Mouse (Mus musculus): ENCODE measurements around the gene Mpst. TPM values are rescaled to one million over a fixed set of nuclear protein-coding genes. Genes with fewer than 3 reads are reported as not detected.

Gene Mpst
- polyA plus RNA-seq, 1 experiment from 2014 or later, result 5.1 TPM

DNA sequence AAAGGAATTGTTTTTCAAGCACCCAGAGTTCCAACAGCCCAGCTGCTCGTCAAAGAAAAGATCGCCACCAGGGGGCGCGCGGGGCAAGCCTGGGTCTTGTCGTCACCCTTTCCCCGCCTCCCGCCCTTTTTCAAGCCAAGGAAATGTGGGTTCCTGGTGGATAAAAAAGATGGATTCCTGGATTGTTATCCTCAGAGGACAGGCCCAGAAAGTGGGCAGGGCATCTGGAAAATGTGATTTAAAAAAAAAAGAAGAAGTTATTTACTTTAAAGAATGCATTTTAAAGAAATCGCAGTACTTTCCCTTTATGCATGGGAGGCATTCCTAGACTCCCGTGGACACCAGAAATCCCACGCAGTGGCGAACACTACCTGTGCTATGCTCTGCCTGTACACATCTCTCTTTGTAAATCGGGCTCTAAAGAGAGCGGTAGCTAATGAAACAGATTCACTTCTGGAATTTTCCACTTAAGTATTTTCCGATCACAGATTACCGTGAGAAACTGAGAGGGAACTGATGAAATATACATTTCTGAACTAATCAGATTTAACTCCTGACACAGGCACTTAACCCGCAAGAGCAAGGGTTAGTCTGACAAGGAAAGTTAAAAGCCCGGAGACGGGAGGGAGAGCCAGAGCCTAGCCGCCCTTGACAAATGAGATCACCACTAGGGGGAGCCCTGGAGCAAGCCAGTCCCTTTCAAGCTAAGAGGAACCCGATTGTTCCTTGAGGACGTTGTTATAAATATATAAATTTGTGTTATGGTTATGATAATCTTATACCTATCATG is 41.7 kb downstream of the Mpst start:
- no peaks in the 10 kb centered on the region for H3K9me3 ChIP-seq (ENCODE audit: control insufficient read depth, low read length)
- no peaks in the 10 kb centered on the region for H3K27me3 ChIP-seq (replicated peaks; ENCODE audit: control insufficient read depth, insufficient read depth, low read length)
- peak overlapping the region; percentile 31 for H3K4me3 ChIP-seq (ENCODE audit: low read depth, low read length)
- H3K27ac ChIP-seq (ENCODE audit: low read depth, low read length), result no peak overlapping the region; the same call in 1 of the 2 replicates
- no peaks in the 10 kb centered on the region for H3K36me3 ChIP-seq (ENCODE audit: control insufficient read depth, insufficient read depth, low read length)
- H3K4me1 ChIP-seq (replicated peaks; ENCODE audit: control insufficient read depth, insufficient read depth, low read length), result peaks cover 19% of the 10 kb centered on the region
- ATAC-seq (replicated peaks; ENCODE audit: low FRiP score), result no peak
- H3K9ac ChIP-seq (ENCODE audit: low read depth, low read length), result peak overlapping the region; percentile 30
- peak overlapping the region; percentile 60 for H3K4me2 ChIP-seq
- DNase-seq (ENCODE audit: low spot score), result peak; percentile 93
- WGBS, result 1% methylated on average over 22 of the region's 22 CpGs

DNA sequence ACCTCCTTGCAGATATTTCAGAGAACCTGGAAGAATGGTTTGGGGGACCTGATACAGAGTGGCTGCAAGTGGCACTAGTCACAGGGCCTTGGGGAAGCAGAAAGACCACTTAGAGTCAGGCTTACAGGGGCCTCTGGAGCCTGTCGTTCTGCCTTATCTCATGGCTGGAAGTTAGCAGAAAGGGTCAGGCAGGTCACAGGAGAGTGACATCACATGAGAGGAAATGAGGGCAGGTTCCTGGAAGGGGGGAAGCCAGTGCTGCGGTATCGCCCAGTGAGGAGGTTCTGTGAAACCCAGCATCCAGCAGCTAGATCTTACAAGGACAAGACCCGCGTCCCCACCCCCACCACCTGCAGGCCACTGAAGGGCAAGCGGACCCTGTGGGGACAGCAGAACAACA is 42.9 kb downstream of the Mpst start:
- Histone ChIP-seq H3K9me3 (ENCODE audit: control insufficient read depth, low read length) (no peaks in the 10 kb centered on the region), H3K27me3 (replicated peaks; ENCODE audit: control insufficient read depth, insufficient read depth, low read length) (no peaks in the 10 kb centered on the region), H3K9ac (ENCODE audit: low read depth, low read length) (no peak overlapping the region), H3K4me2 (no peak overlapping the region), H3K4me1 (replicated peaks; ENCODE audit: control insufficient read depth, insufficient read depth, low read length) (peaks cover 19% of the 10 kb centered on the region), H3K27ac (ENCODE audit: low read depth, low read length) (peak overlapping the region; percentile 56), H3K4me3 (ENCODE audit: low read depth, low read length) (no peak overlapping the region), H3K36me3 (ENCODE audit: control insufficient read depth, insufficient read depth, low read length) (no peaks in the 10 kb centered on the region)
- WGBS, result 39% methylated on average over 6 of the region's 6 CpGs
- no peak for DNase-seq (ENCODE audit: low spot score)
- no peak for ATAC-seq (replicated peaks; ENCODE audit: low FRiP score)

DNA sequence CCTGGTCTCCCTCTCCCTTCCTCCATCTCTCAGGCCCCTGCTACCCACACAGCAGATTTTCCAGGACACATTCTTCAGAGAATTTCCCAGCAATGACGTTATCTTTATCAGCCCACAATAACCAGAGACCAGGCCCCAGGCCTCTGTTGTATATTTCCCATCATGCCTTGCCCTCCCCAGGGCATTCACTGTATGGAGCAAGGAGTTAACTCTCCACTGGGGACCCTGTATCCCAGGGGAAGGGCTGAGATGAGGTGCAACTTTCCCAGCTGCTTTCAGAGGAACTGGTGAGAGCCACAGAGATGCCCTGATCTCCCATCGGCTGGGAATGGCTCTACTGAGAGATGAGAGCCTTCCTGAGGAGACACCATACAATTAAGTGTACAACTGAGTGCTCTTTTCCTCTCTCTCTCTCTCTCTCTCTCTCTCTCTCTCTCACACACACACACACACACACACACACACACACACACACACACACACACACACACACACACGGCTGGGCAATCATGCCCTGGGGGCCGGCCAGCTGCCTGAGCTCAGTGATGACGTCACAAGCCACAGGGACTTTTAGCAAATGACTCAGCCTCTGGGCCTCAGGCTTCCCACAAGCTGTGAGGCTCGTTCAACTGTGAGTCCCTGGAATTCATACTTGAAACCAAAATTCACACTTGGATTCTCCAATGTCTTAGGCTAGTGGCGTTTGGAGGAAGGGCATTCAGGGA is 43.6 kb downstream of the Mpst start:
- ATAC-seq (replicated peaks; ENCODE audit: low FRiP score) (no peak), DNase-seq (ENCODE audit: low spot score) (peak; percentile 44)
- Histone ChIP-seq H3K36me3 (ENCODE audit: control insufficient read depth, insufficient read depth, low read length) (no peaks in the 10 kb centered on the region), H3K4me1 (replicated peaks; ENCODE audit: control insufficient read depth, insufficient read depth, low read length) (peaks cover 19% of the 10 kb centered on the region), H3K27me3 (replicated peaks; ENCODE audit: control insufficient read depth, insufficient read depth, low read length) (0 out of 2 replicates have a peak, but pooled peaks cover 2% of the 10 kb centered on the region), H3K4me3 (ENCODE audit: low read depth, low read length) (no peak overlapping the region), H3K27ac (ENCODE audit: low read depth, low read length) (peak overlapping the region; percentile 56), H3K4me2 (no peak overlapping the region; the same call in 1 of the 2 replicates), H3K9ac (ENCODE audit: low read depth, low read length) (no peak overlapping the region), H3K9me3 (ENCODE audit: control insufficient read depth, low read length) (no peaks in the 10 kb centered on the region)
- 26% methylated on average over 7 of the region's 7 CpGs for WGBS

DNA sequence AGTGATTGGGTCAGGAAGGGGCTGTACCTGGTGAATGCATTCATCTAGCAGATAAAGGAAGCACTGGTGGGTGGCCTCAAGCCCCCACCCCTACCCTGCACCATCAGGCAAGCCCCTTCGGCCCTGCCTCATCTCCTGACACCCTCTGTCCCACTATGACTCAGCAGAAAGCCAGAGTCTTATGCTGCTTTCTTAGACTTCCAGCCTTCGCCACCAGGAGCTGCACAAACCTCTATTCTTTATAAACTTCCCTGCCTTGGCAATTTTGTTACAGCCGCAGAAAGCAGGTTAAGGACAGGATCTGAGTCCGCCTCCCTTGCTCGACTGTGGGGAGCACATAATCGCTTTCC is 44.2 kb downstream of the Mpst start:
- Histone ChIP-seq H3K4me3 (ENCODE audit: low read depth, low read length) (no peak overlapping the region), H3K9ac (ENCODE audit: low read depth, low read length) (no peak overlapping the region), H3K27ac (ENCODE audit: low read depth, low read length) (peak overlapping the region; percentile 33), H3K9me3 (ENCODE audit: control insufficient read depth, low read length) (no peaks in the 10 kb centered on the region), H3K4me2 (no peak overlapping the region), H3K36me3 (ENCODE audit: control insufficient read depth, insufficient read depth, low read length) (no peaks in the 10 kb centered on the region), H3K4me1 (replicated peaks; ENCODE audit: control insufficient read depth, insufficient read depth, low read length) (peaks cover 19% of the 10 kb centered on the region), H3K27me3 (replicated peaks; ENCODE audit: control insufficient read depth, insufficient read depth, low read length) (0 out of 2 replicates have a peak, but pooled peaks cover 4% of the 10 kb centered on the region)
- no peak for DNase-seq (ENCODE audit: low spot score)
- WGBS, result 82% methylated on average over 6 of the region's 6 CpGs
- ATAC-seq (replicated peaks; ENCODE audit: low FRiP score), result no peak

DNA sequence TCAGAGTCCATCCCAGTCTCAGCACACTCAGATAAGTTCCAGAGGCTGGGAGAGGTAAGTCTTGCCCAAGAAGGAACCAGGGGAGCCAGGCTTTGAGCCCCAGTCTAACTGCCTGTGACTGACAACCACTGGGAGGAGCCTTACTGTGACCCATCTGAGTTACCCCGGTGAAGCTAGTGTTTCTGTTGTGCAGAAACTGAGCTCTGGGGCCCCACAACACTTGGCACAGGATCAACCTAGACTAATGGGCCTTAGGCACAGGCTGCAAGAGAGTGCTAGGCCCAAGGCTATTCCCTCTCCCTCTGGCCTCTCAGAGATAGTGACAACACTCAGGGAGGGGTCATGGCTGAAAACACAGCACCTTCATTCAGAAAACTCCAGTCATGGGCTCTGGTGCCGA is 45.0 kb downstream of the Mpst start:
- WGBS, result 76% methylated on average over 2 of the region's 2 CpGs
- DNase-seq (ENCODE audit: low spot score) (no peak), ATAC-seq (replicated peaks; ENCODE audit: low FRiP score) (no peak)
- Histone ChIP-seq H3K27ac (ENCODE audit: low read depth, low read length) (no peak overlapping the region), H3K4me3 (ENCODE audit: low read depth, low read length) (no peak overlapping the region), H3K4me1 (replicated peaks; ENCODE audit: control insufficient read depth, insufficient read depth, low read length) (peaks cover 19% of the 10 kb centered on the region), H3K9me3 (ENCODE audit: control insufficient read depth, low read length) (no peaks in the 10 kb centered on the region), H3K27me3 (replicated peaks; ENCODE audit: control insufficient read depth, insufficient read depth, low read length) (0 out of 2 replicates have a peak, but pooled peaks cover 4% of the 10 kb centered on the region), H3K4me2 (no peak overlapping the region), H3K36me3 (ENCODE audit: control insufficient read depth, insufficient read depth, low read length) (no peaks in the 10 kb centered on the region), H3K9ac (ENCODE audit: low read depth, low read length) (no peak overlapping the region)

DNA sequence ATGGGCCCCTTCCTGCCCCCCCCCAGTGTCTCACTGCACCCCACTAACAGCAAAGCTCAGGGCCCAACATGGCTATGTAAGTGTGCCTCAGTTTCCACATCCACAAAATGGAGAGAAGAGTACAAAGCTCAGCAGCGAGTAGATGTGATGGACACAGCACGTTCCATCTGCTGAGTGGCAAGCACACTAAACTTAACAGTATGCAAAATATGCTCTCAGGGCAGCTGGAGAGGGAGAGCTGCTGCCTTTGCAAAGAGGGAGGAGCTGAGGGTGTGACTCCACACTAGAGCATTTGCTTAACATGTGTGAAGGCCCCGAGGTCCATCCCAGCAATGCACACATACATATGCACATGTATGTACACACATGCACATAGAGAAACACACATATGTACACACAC is 46.7 kb downstream of the Mpst start:
- H3K4me1 ChIP-seq (replicated peaks; ENCODE audit: control insufficient read depth, insufficient read depth, low read length), result peaks cover 19% of the 10 kb centered on the region
- H3K9me3 ChIP-seq (ENCODE audit: control insufficient read depth, low read length), result no peaks in the 10 kb centered on the region
- DNase-seq (ENCODE audit: low spot score) (no peak), ATAC-seq (replicated peaks; ENCODE audit: low FRiP score) (no peak)
- no peak overlapping the region for H3K4me3 ChIP-seq (ENCODE audit: low read depth, low read length)
- H3K36me3 ChIP-seq (ENCODE audit: control insufficient read depth, insufficient read depth, low read length), result no peaks in the 10 kb centered on the region
- no peak overlapping the region for H3K9ac ChIP-seq (ENCODE audit: low read depth, low read length)
- H3K4me2 ChIP-seq, result no peak overlapping the region
- 82% methylated on average over 3 of the region's 3 CpGs for whole genome bisulfite sequencing
- no peak overlapping the region for H3K27ac ChIP-seq (ENCODE audit: low read depth, low read length)
- H3K27me3 ChIP-seq (replicated peaks; ENCODE audit: control insufficient read depth, insufficient read depth, low read length), result 0 out of 2 replicates have a peak, but pooled peaks cover 4% of the 10 kb centered on the region

DNA sequence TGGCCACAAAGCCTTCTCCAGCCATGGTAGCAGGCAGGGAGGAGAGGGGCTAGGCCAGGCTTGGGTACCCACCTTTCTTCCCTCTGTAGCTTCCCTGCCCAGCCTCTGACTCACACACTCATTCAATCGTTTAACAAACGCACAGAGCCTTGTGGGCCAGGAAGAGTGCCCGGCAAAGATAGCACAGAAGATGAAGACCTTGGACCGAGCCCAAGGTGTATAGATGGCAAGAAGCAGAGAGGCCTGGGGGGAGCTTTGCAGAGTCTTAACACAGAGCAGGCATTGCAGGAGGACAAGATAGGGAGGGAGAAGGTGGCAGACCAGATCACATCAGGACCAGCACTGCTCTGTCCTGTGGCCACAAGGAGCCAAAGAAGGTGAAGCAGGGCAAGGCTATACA is 49.0 kb downstream of the Mpst start:
- Histone ChIP-seq H3K4me1 (replicated peaks; ENCODE audit: control insufficient read depth, insufficient read depth, low read length) (peaks cover 4% of the 10 kb centered on the region), H3K27ac (ENCODE audit: low read depth, low read length) (no peak overlapping the region), H3K4me2 (no peak overlapping the region), H3K9ac (ENCODE audit: low read depth, low read length) (no peak overlapping the region), H3K27me3 (replicated peaks; ENCODE audit: control insufficient read depth, insufficient read depth, low read length) (0 out of 2 replicates have a peak, but pooled peaks cover 4% of the 10 kb centered on the region), H3K36me3 (ENCODE audit: control insufficient read depth, insufficient read depth, low read length) (no peaks in the 10 kb centered on the region), H3K4me3 (ENCODE audit: low read depth, low read length) (no peak overlapping the region), H3K9me3 (ENCODE audit: control insufficient read depth, low read length) (no peaks in the 10 kb centered on the region)
- DNase-seq (ENCODE audit: low spot score) (no peak), ATAC-seq (replicated peaks; ENCODE audit: low FRiP score) (no peak)
- WGBS, result 62% methylated on average over 4 of the region's 4 CpGs

DNA sequence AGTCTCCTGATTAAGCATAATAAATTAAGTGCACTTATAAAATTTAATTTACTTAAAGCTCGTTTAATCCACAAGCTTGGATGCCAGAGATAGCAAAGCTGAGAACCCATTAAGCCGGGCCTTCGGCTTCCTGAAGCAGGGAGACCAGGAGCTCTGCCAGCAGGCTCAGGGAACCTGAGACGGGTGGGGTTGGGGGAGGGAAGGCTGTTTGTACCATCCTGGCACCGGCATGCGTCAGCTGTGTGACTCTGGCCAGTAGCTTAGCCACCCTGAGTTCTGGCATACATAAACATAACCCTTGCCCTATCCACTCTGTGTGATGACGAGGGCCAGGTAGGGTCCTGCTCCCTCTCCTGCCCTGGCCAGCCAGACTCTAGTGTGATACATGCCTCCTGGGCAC is 49.8 kb downstream of the Mpst start:
- Histone ChIP-seq H3K4me1 (replicated peaks; ENCODE audit: control insufficient read depth, insufficient read depth, low read length) (no peaks in the 10 kb centered on the region), H3K36me3 (ENCODE audit: control insufficient read depth, insufficient read depth, low read length) (no peaks in the 10 kb centered on the region), H3K4me3 (ENCODE audit: low read depth, low read length) (no peak overlapping the region), H3K27ac (ENCODE audit: low read depth, low read length) (no peak overlapping the region), H3K9me3 (ENCODE audit: control insufficient read depth, low read length) (no peaks in the 10 kb centered on the region), H3K27me3 (replicated peaks; ENCODE audit: control insufficient read depth, insufficient read depth, low read length) (0 out of 2 replicates have a peak, but pooled peaks cover 4% of the 10 kb centered on the region), H3K9ac (ENCODE audit: low read depth, low read length) (no peak overlapping the region), H3K4me2 (no peak overlapping the region)
- 55% methylated on average over 7 of the region's 7 CpGs for whole genome bisulfite sequencing
- DNase-seq (ENCODE audit: low spot score) (no peak), ATAC-seq (replicated peaks; ENCODE audit: low FRiP score) (no peak)
